Mouse (Mus musculus): ENCODE data around the gene Fam214a.

The Fam214a gene

GRCm38 (mm10) chr9:75077191-75077590, 124.5 kb downstream of the Fam214a start:
- no peak for DNase-seq (ENCODE audit: low read depth in 2 of 2, low spot score in 2 of 2)
